Mouse (Mus musculus) CH12.LX (cell line): ENCODE results near the gene Rab2b. TPM values are rescaled to one million over a fixed set of nuclear protein-coding genes. Genes with fewer than 3 reads are reported as not detected.

Source experiments
- DNase-seq: peaks from one replicate; pipeline ENCODE4 v3.0.0-alpha.2; 2013; ENCODE audit errors: extremely low read depth
- H3K27ac ChIP-seq: 2 replicates; pipeline ENCODE4 v1.5.1; 2012; ENCODE audit warnings: low read depth, mild to moderate bottlenecking, control low read depth, moderate library complexity; ENCODE audit not compliant: insufficient read depth
- H3K27me3 ChIP-seq: replicated peaks from 2 replicates; pipeline ENCODE3; 2012; ENCODE audit warnings: inconsistent platforms
- H3K36me3 ChIP-seq, 2 experiments: replicated peaks in 1 of 2; 2 replicates each; pipeline versions ENCODE3 to v1.6.1; 2012; ENCODE audit warnings: inconsistent platforms in 1 of 2, low read length in 1 of 2, mild to moderate bottlenecking in 1 of 2, mixed read lengths in 1 of 2, moderate library complexity in 1 of 2; ENCODE audit not compliant: control insufficient read depth in 1 of 2, insufficient read depth in 1 of 2
- H3K4me1 ChIP-seq, 2 experiments: 2 replicates each; pipeline ENCODE4 v1.6.1; 2012; ENCODE audit warnings: inconsistent platforms in 1 of 2, moderate library complexity in 1 of 2; ENCODE audit not compliant: insufficient read depth in 2 of 2, control insufficient read depth in 1 of 2
- H3K4me2 ChIP-seq: 2 replicates; pipeline ENCODE4 v1.6.1; 2012; ENCODE audit warnings: low read depth, mild to moderate bottlenecking, control low read depth; ENCODE audit not compliant: poor library complexity, insufficient read depth, severe bottlenecking
- H3K4me3 ChIP-seq, 3 experiments: fragments of 150-350 bp in 1 of 3; sonication (generic) in 1 of 3; replicated peaks in 1 of 3; 2 replicates each; pipeline versions ENCODE3 to v1.5.1; 2011 to 2012; ENCODE audit warnings: low read depth in 2 of 3, low read length in 2 of 3, mild to moderate bottlenecking in 2 of 3, moderate library complexity in 2 of 3, control low read depth in 1 of 3, improper control_type of control experiment in 1 of 3, inconsistent platforms in 1 of 3, mixed read lengths in 1 of 3; ENCODE audit not compliant: poor library complexity in 1 of 3
- H3K79me2 ChIP-seq: replicated peaks from 2 replicates; pipeline ENCODE4 v1.6.1; 2012; ENCODE audit warnings: mild to moderate bottlenecking, moderate library complexity; ENCODE audit not compliant: control insufficient read depth, poor library complexity, insufficient read depth, severe bottlenecking; ENCODE audit errors: extremely low read depth
- H3K9ac ChIP-seq: 2 replicates; pipeline ENCODE4 v1.6.1; 2012; ENCODE audit warnings: low read depth, mild to moderate bottlenecking, control low read depth, moderate library complexity; ENCODE audit not compliant: insufficient read depth
- H3K9me3 ChIP-seq: replicated peaks from 2 replicates; pipeline ENCODE3; 2012; ENCODE audit warnings: low read length, inconsistent platforms, mixed read lengths
- BHLHE40 ChIP-seq: IDR thresholded peaks from 2 replicates; pipeline ENCODE4 v1.6.1; 2011; ENCODE audit warnings: mild to moderate bottlenecking, low read depth, low read length, improper control_type of control experiment
- CHD1 ChIP-seq: IDR thresholded peaks from 2 replicates; pipeline ENCODE4 v1.6.1; 2012; ENCODE audit warnings: low read depth, low read length, improper control_type of control experiment, inconsistent platforms
- CHD2 ChIP-seq: IDR thresholded peaks from 2 replicates; pipeline ENCODE4 v1.6.1; 2011; ENCODE audit warnings: low read length, improper control_type of control experiment
- CTCF ChIP-seq, 2 experiments: IDR thresholded peaks in 1 of 2; conservative IDR thresholded peaks in 1 of 2; 2 replicates each; pipeline ENCODE4 v1.5.1; 2011 to 2012; ENCODE audit warnings: low read depth in 2 of 2, low read length in 2 of 2, improper control_type of control experiment in 1 of 2, inconsistent platforms in 1 of 2, mild to moderate bottlenecking in 1 of 2, moderate library complexity in 1 of 2
- E2F4 ChIP-seq: IDR thresholded peaks from 2 replicates; pipeline ENCODE4 v1.6.1; 2011; ENCODE audit warnings: low read depth, low read length, improper control_type of control experiment; ENCODE audit not compliant: insufficient replicate concordance
- ETS1 ChIP-seq: conservative IDR thresholded peaks from 2 replicates; pipeline ENCODE4 v1.6.1; 2012; ENCODE audit warnings: low read depth, mild to moderate bottlenecking, inconsistent platforms, low read length, improper control_type of control experiment, moderate library complexity
- GABPA ChIP-seq: IDR thresholded peaks from 2 replicates; pipeline ENCODE4 v1.6.1; 2012; ENCODE audit warnings: low read depth, low read length, improper control_type of control experiment, inconsistent platforms; ENCODE audit not compliant: insufficient replicate concordance
- HCFC1 ChIP-seq: IDR thresholded peaks from 2 replicates; pipeline ENCODE4 v1.6.1; 2012; ENCODE audit warnings: low read depth, mild to moderate bottlenecking, inconsistent platforms, low read length, improper control_type of control experiment
- IRF4 ChIP-seq: IDR thresholded peaks from 2 replicates; pipeline ENCODE4 v1.6.1; 2014; ENCODE audit warnings: low read depth, mild to moderate bottlenecking, inconsistent platforms, low read length, improper control_type of control experiment
- JUN ChIP-seq: IDR thresholded peaks from 2 replicates; pipeline ENCODE4 v1.6.1; 2011; ENCODE audit warnings: low read depth, mild to moderate bottlenecking, low read length, improper control_type of control experiment, moderate library complexity; ENCODE audit not compliant: insufficient read depth
- JUND ChIP-seq: conservative IDR thresholded peaks from 2 replicates; pipeline ENCODE4 v1.6.1; 2011; ENCODE audit warnings: low read depth, low read length, improper control_type of control experiment
- MAFK ChIP-seq: IDR thresholded peaks from 2 replicates; pipeline ENCODE4 v1.6.1; 2011; ENCODE audit warnings: low read length, improper control_type of control experiment; ENCODE audit not compliant: insufficient replicate concordance
- MAZ ChIP-seq: IDR thresholded peaks from 2 replicates; pipeline ENCODE4 v1.6.1; 2012; ENCODE audit warnings: low read depth, mild to moderate bottlenecking, inconsistent platforms, low read length, improper control_type of control experiment, moderate library complexity
- MXI1 ChIP-seq: IDR thresholded peaks from 2 replicates; pipeline ENCODE4 v1.6.1; 2011; ENCODE audit warnings: mild to moderate bottlenecking, low read depth, low read length, improper control_type of control experiment
- NRF1 ChIP-seq: IDR thresholded peaks from 2 replicates; pipeline ENCODE4 v1.6.1; 2014; ENCODE audit warnings: low read depth, mild to moderate bottlenecking, inconsistent platforms, low read length, improper control_type of control experiment, moderate library complexity
- PAX5 ChIP-seq: IDR thresholded peaks from 2 replicates; pipeline ENCODE4 v1.6.1; 2012; ENCODE audit warnings: low read length, inconsistent platforms, mixed read lengths
- POLR2AphosphoS2 ChIP-seq: IDR thresholded peaks from 2 replicates; pipeline ENCODE4 v1.6.1; 2011; ENCODE audit warnings: low read depth, low read length, improper control_type of control experiment
- RCOR1 ChIP-seq: conservative IDR thresholded peaks from 2 replicates; pipeline ENCODE4 v1.6.1; 2012; ENCODE audit warnings: low read depth, mild to moderate bottlenecking, inconsistent platforms, low read length, improper control_type of control experiment
- SIN3A ChIP-seq: IDR thresholded peaks from 2 replicates; pipeline ENCODE4 v1.6.1; 2012; ENCODE audit warnings: low read length, improper control_type of control experiment, inconsistent platforms
- TCF12 ChIP-seq: IDR thresholded peaks from 2 replicates; pipeline ENCODE4 v1.6.1; 2014; ENCODE audit warnings: low read depth, mild to moderate bottlenecking, inconsistent platforms, low read length, improper control_type of control experiment
- UBTF ChIP-seq: IDR thresholded peaks from 2 replicates; pipeline ENCODE4 v1.6.1; 2012; ENCODE audit warnings: low read depth, mild to moderate bottlenecking, inconsistent platforms, low read length, improper control_type of control experiment, moderate library complexity
- ZC3H11A ChIP-seq: IDR thresholded peaks from 2 replicates; pipeline ENCODE4 v1.6.1; 2012; ENCODE audit warnings: low read depth, mild to moderate bottlenecking, inconsistent platforms, low read length, improper control_type of control experiment
- ZMIZ1 ChIP-seq: IDR thresholded peaks from 2 replicates; pipeline ENCODE4 v1.6.1; 2012; ENCODE audit warnings: low read depth, mild to moderate bottlenecking, inconsistent platforms, low read length, improper control_type of control experiment
- ZNF384 ChIP-seq: IDR thresholded peaks from 2 replicates; pipeline ENCODE4 v1.6.1; 2012; ENCODE audit warnings: low read depth, low read length, improper control_type of control experiment, inconsistent platforms
- dilution Hi-C: fragments of 300-500 bp; cut with MboI; formaldehyde crosslinking; loops from 2 replicates; pipeline ENCODE4 v1.14.3; 2020; ENCODE audit warnings: low sequenced_read_pairs; ENCODE audit not compliant: extremely low pct_unique_long_range_greater_than_20kb, extremely low pct_ligation_motif_present
- in situ Hi-C: fragments of 300-500 bp; cut with MboI; formaldehyde crosslinking; loops from 3 replicates; pipeline ENCODE4 v1.14.3; 2019; ENCODE audit warnings: low sequenced_read_pairs, low pct_ligation_motif_present, low pct_unique_long_range_greater_than_20kb, mixed read lengths
- polyA plus RNA-seq: library from polyadenylated mRNA; unstranded; fragments of >175 nt; gene quantifications from 2 replicates; pipeline ENCODE4 v1.2.1, GENCODE M21; 2012; ENCODE audit warnings: low read depth; ENCODE audit not compliant: insufficient read length
- total RNA-seq, 2 experiments: library from RNA; depleted of rRNA; stranded (reverse); fragments of 300-350 nt in 1 of 2; fragments of >200 nt in 1 of 2; gene quantifications; 2 replicates each; pipeline ENCODE4 v1.2.3; 2012 to 2014

Gene Rab2b
- total and polyA plus RNA-seq, 3 experiments: 4.6 to 10.2 (median 6.9) TPM

- H3K27me3 ChIP-seq: no peaks in the 10 kb centered on the region
- DNase-seq: no peak
- dilution Hi-C loops: no loop called here
- no peak overlapping the region for H3K9ac ChIP-seq
- peaks cover 56 to 86% of the 10 kb centered on the region in 2 experiments for H3K36me3 ChIP-seq
- peaks cover 33% of the 10 kb centered on the region for H3K79me2 ChIP-seq
- no peaks in the 10 kb centered on the region for H3K9me3 ChIP-seq
- peaks cover 0 to 10% of the 10 kb centered on the region in 2 experiments; a peak in 2 of 4 replicates for H3K4me1 ChIP-seq
- H3K4me2 ChIP-seq: no peak overlapping the region
- H3K27ac ChIP-seq: no peak overlapping the region
- no peak for TF ChIP-seq TCF12
- TF ChIP-seq ZC3H11A: no peak
- TF ChIP-seq ZMIZ1: no peak
- TF ChIP-seq, all 38 proteins: peak for 0
- no peak overlapping the region for H3K4me3 ChIP-seq
- in situ Hi-C loops: no loop called here
Observed at GRCm38 (mm10) chr14:52235165-52235564, 44.2 kb downstream of the Rab2b start.

GRCm38 (mm10) chr14:52232249-52232648 is 47.1 kb downstream of the Rab2b start:
- dilution Hi-C loops: no loop called here
- H3K9ac ChIP-seq: no peak overlapping the region
- H3K79me2 ChIP-seq: peaks cover 11% of the 10 kb centered on the region
- H3K4me1 ChIP-seq: peaks cover 0 to 12% of the 10 kb centered on the region in 2 experiments; a peak in 2 of 4 replicates
- H3K27ac ChIP-seq: no peak overlapping the region
- in situ Hi-C loops: no loop called here
- peaks cover 72 to 98% of the 10 kb centered on the region in 2 experiments for H3K36me3 ChIP-seq
- no peak overlapping the region for H3K4me2 ChIP-seq
- no peaks in the 10 kb centered on the region for H3K9me3 ChIP-seq
- no peaks in the 10 kb centered on the region for H3K27me3 ChIP-seq
- DNase-seq: no peak
- H3K4me3 ChIP-seq: no peak overlapping the region
- TF ChIP-seq E2F4: no peak
- TF ChIP-seq POLR2AphosphoS2: no peak
- TF ChIP-seq UBTF: no peak
- no peak for TF ChIP-seq MAFK
- TF ChIP-seq ETS1: no peak
- no peak for TF ChIP-seq BHLHE40
- no peak for TF ChIP-seq SIN3A
- no peak for TF ChIP-seq ZNF384
- TF ChIP-seq PAX5: no peak
- no peak for TF ChIP-seq RCOR1
- TF ChIP-seq CHD2: no peak

- Histone ChIP-seq H3K4me1 (peaks cover 0 to 7% of the 10 kb centered on the region in 2 experiments; a peak in 2 of 4 replicates), H3K9ac (no peak overlapping the region), H3K27me3 (no peaks in the 10 kb centered on the region), H3K27ac (no peak overlapping the region), H3K79me2 (no peaks in the 10 kb centered on the region), H3K4me3 (no peak overlapping the region), H3K9me3 (no peaks in the 10 kb centered on the region), H3K4me2 (no peak overlapping the region), H3K36me3 (peaks cover 66 to 100% of the 10 kb centered on the region in 2 experiments)
- in situ Hi-C loops: no loop called here
- TF ChIP-seq JUND (no peak), CTCF (conservative IDR thresholded peaks at IDR 0.05 in 1 of 2, IDR thresholded peaks at IDR 0.05 in 1 of 2; ENCODE audit: low read depth in 2 of 2, low read length in 2 of 2) (no peak), POLR2AphosphoS2 (no peak), NRF1 (no peak), CHD2 (no peak), IRF4 (no peak), ZNF384 (no peak), JUN (no peak), GABPA (no peak), CHD1 (no peak), SIN3A (no peak), BHLHE40 (no peak), MAZ (no peak), HCFC1 (no peak), MAFK (no peak), MXI1 (no peak)
- no peak for DNase-seq
- dilution Hi-C loops: no loop called here
Observed at GRCm38 (mm10) chr14:52225972-52226371, 53.4 kb downstream of the Rab2b start.
